ENCODE assay signal across 16 mouse cellular contexts in genomic region chr5:54001021-54001420, GRCm38 (mm10). TPM values are rescaled to one million over a fixed set of nuclear protein-coding genes. Genes with fewer than 3 reads are reported as not detected.
DNase-seq lines count a peak whose midpoint lies in the region; ATAC-seq and TF ChIP-seq lines count a peak whose summit lies in the region.
"Had no signal": no experiment of that assay in that cellular context is flagged by ENCODE, and none has a peak within 500 bp of the region (broad histone marks: within the 10 kb centered on the region; RNA-seq: fewer than 3 reads in every experiment).

No protein-coding gene starts in this region.

- no peak overlapping the region for H3K27ac ChIP-seq in heart, embryonic 13.5 days (replicated peaks)
- H3K27ac ChIP-seq in layer of hippocampus, adult 2 months: peak overlapping the region; percentile 92; the same call in 1 of the 2 replicates
- no peak overlapping the region for H3K27ac ChIP-seq in limb, embryonic 10.5 days
- H3K27ac ChIP-seq: liver, embryonic 15.5 days had no signal

- ATAC-seq in heart, embryonic 13.5 days (ENCODE audit: extremely low read depth, insufficient number of reproducible peaks, low FRiP score, low TSS enrichment): no peak
- ATAC-seq: CD4-positive, CD25-positive, alpha-beta regulatory T cell, adult 4 months; forebrain, postnatal 0 days; Patski had no signal

- intact Hi-C loops in heart, postnatal 10 days (cut with DNase I): loop anchor here (10.0 kb wide), 1 partner anchor 54 kb away; no protein-coding TSS in a partner anchor
- intact Hi-C loops in left cerebral cortex, postnatal 10 days (cut with DNase I): no loop called here

- DNase-seq in heart, postnatal 10 days: no peak
- DNase-seq in layer of hippocampus, adult 2 months (ENCODE audit: low spot score in 2 of 2): no peak
- DNase-seq in layer of hippocampus, adult 11-12 months (ENCODE audit: low spot score): no peak
- DNase-seq in NIH3T3 (ENCODE audit: low read depth): peak; percentile 19
- DNase-seq in limb, embryonic 10.5 days (ENCODE audit: low spot score): no peak
- DNase-seq in left cerebral cortex, postnatal 10 days (ENCODE audit: extremely low spot score in 1 of 2, low spot score in 2 of 2): no peak
- DNase-seq in T-cell, adult 2 months (ENCODE audit: low spot score): no peak
- DNase-seq: adrenal gland, postnatal 25 days; cerebellum, adult 11 months; forebrain, postnatal 0 days; kidney, postnatal 25 days; thymus, postnatal 36 days had no signal

- WGBS in heart, embryonic 13.5 days: 56% methylated on average over 5 of the region's 5 CpGs
- 57% methylated on average over 5 of the region's 5 CpGs for WGBS in limb, embryonic 10.5 days

- no peak for TF ChIP-seq CTCF in layer of hippocampus, adult 2 months (conservative IDR thresholded peaks at IDR 0.05)

- H3K36me3 ChIP-seq in heart, embryonic 13.5 days: no peaks in the 10 kb centered on the region
- H3K36me3 ChIP-seq in limb, embryonic 10.5 days: no peaks in the 10 kb centered on the region
- H3K36me3 ChIP-seq: liver, embryonic 15.5 days had no signal

- H3K27me3 ChIP-seq in heart, embryonic 13.5 days (replicated peaks): no peaks in the 10 kb centered on the region
- 0 out of 2 replicates have a peak, but pooled peaks cover 3% of the 10 kb centered on the region for H3K27me3 ChIP-seq in limb, embryonic 10.5 days (ENCODE audit: low read depth, poor library complexity, severe bottlenecking)
- H3K27me3 ChIP-seq: Patski had no signal

- peak overlapping the region; percentile 21; the same call in 1 of the 2 replicates for H3K4me3 ChIP-seq in heart, embryonic 13.5 days
- peak overlapping the region; percentile 94 for H3K4me3 ChIP-seq in layer of hippocampus, adult 2 months
- H3K4me3 ChIP-seq in limb, embryonic 10.5 days: 0 out of 2 replicates have a peak overlapping the region, but pooled peaks have one; percentile 4

- H3K9me3 ChIP-seq in heart, embryonic 13.5 days: no peaks in the 10 kb centered on the region
- H3K9me3 ChIP-seq in limb, embryonic 10.5 days (replicated peaks): no peaks in the 10 kb centered on the region
- H3K9me3 ChIP-seq: liver, embryonic 15.5 days had no signal

- peak overlapping the region; percentile 93 for H3K4me2 ChIP-seq in heart, embryonic 13.5 days

- peaks cover 36% of the 10 kb centered on the region for H3K4me1 ChIP-seq in heart, embryonic 13.5 days
- H3K4me1 ChIP-seq in limb, embryonic 10.5 days: peaks cover 38% of the 10 kb centered on the region

- H3K9ac ChIP-seq in heart, embryonic 13.5 days: no peak overlapping the region
- H3K9ac ChIP-seq: forebrain, postnatal 0 days; liver, embryonic 15.5 days had no signal

RNA-seq across cellular contexts. Expression of gene Stim2, which starts 2.7 kb away (rescaled TPM):
- polyA plus RNA-seq in heart, embryonic 13.5 days (2015; fragmentation: Nextera tagmentation; extraction: Ambion mirVana): 12.0 and 12.2 TPM in 2 replicates
- total RNA-seq in heart, postnatal 10 days (2021): 10 to 100 TPM; 24.8 to 27.2 TPM
- 100 to 1,000 TPM; 168 to 172 TPM for total RNA-seq in layer of hippocampus, adult 2 months (2021)
- polyA plus RNA-seq in limb, embryonic 10.5 days (2016; fragmentation: Nextera tagmentation; extraction: Ambion mirVana): 11.5 and 14.1 TPM in 2 replicates
- total RNA-seq in left cerebral cortex, postnatal 10 days (2021): 10 to 100 TPM; 43.9 to 52.0 TPM

Comparison
In these comparisons a context has a peak if more than half of its experiments do, and no peak if none do; other contexts are left out.
1. H3K4me3 ChIP-seq: peak in every context shown above with its lines; median percentile 94 in layer of hippocampus, adult 2 months; 21 in heart, embryonic 13.5 days; 4 in limb, embryonic 10.5 days.